Mouse (Mus musculus): Measurements from ENCODE around the gene Dtnb. TPM values are rescaled to one million over a fixed set of nuclear protein-coding genes. Genes with fewer than 3 reads are reported as not detected.
A peak's percentile ranks its signal among the peaks of the same experiment; 100 is the strongest.

Gene Dtnb
- total RNA-seq, 2 experiments from 2014 or later: 9.1 to 28.5 TPM

GRCm38 (mm10) chr12:3724822-3725370, 152.7 kb downstream of the Dtnb start:
- no peak for ATAC-seq (ENCODE audit: poor library complexity, severe bottlenecking)

DNA sequence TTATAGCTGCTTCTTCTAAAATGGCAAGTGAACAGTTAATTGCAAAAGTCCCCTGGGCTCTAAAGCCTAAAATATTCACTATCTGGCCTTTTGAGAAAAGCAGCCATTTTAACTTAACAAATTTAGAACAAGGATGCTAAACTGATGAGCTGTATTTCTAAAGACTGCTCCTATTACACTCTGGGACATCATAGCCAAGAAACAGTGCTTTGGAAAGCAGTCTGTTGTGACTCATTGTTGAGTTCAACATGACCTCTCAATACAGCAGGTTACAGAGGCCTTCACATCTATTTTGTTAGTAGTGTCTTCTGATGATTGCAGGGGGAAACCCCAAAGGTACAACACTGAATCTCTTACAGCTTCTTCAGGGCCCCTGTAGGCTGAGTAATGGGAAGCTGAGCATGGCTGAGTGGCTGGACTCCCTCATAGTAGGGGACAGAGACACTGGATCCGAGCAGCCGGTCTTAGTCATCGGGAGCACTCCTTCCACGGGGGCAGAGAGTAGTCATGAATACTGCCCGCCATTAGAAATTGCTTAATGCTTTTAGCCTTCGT, 157.4 kb downstream of the Dtnb start:
- no peak for ATAC-seq (ENCODE audit: poor library complexity, severe bottlenecking)

DNA sequence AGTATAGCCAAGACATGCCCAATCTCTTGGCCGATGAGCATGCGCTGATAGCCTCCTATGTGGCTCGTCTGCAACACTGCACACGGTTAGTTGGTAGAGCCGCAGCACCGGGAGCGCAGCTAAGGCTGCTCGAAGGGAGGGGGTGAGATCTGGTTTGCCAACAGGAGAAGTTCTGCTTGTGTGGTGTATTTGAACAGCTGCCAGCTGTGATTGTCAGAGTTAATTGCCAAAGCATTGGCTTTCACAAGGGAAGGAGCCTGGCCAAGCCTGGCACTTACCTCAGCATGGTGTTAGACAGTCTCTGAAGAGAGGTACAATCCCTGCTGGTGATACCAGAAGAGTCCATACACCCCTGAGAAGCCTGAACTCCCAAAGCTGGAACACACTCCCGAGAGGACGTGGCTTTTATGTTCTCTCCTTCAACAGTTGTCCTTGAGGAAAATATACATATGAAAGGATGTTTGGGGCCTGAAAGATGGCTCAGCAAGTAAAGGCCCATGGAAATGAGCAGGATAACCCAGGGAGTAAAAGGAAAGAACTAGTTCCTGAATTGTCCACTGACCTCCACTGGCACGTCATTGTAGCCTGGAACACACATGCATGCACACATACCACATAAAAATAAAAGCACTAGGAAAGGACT, 160.6 kb downstream of the Dtnb start:
- peak; percentile 62 for ATAC-seq (ENCODE audit: poor library complexity, severe bottlenecking)

- ATAC-seq (ENCODE audit: poor library complexity, severe bottlenecking): no peak
These were observed 161.1 kb downstream of the Dtnb start for GRCm38 (mm10) chr12:3733328-3733727.

DNA sequence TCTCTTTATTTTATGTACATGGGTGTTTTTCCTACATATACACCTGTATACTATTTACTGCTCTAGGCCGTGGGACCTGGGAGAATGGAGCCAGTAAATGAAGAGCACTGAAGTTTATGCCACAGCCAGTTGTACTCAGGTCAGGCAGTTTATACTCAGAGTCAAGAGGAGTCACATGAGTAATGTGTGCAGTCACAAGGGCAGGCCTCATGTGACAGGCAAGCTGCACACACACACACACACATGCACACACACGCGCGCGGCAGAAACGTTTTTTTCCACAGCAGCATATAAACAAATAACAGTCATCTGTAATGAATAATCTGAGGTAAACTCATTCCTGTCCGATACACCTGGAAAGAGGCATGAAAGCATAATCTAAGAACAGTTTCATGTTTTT, 164.8 kb downstream of the Dtnb start:
- ATAC-seq (ENCODE audit: poor library complexity, severe bottlenecking): no peak

DNA sequence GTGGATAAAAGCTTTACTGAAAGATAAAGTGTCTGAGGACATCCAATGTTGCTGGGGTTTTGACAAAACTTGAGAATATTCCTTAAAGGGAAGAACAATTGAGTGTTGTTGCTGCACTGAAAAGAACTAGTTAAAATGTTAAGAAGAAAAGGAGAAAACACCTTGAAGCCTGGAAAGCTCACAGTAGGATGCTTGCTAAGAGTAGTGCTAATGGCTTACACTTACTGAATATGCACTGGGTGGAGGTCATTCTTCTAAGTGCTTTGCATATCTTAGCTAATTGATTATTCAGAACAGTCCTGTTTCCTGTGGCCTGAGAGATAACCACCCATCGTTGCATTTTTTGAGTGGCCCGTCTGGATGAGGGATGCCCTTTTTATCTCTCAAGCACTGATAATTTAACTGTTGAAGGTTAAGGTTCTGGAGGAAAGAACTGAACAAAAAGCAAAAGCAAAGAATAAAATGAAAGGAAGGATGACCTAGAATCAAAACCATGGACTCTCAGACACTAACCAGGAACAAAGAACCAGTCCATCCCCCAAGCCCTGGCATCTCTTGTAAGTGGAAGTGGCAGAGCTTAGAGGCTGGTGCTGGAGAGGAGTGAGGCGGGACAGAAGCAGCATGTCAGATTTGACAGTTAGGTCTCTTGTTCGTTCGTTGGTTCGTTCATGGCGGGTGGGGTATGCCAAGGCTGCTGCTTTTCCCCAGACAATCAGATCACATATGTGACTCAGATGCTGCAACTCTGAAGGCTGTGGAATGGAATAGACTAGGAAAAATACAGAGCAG, 166.8 kb downstream of the Dtnb start:
- ATAC-seq (ENCODE audit: poor library complexity, severe bottlenecking): no peak

DNA sequence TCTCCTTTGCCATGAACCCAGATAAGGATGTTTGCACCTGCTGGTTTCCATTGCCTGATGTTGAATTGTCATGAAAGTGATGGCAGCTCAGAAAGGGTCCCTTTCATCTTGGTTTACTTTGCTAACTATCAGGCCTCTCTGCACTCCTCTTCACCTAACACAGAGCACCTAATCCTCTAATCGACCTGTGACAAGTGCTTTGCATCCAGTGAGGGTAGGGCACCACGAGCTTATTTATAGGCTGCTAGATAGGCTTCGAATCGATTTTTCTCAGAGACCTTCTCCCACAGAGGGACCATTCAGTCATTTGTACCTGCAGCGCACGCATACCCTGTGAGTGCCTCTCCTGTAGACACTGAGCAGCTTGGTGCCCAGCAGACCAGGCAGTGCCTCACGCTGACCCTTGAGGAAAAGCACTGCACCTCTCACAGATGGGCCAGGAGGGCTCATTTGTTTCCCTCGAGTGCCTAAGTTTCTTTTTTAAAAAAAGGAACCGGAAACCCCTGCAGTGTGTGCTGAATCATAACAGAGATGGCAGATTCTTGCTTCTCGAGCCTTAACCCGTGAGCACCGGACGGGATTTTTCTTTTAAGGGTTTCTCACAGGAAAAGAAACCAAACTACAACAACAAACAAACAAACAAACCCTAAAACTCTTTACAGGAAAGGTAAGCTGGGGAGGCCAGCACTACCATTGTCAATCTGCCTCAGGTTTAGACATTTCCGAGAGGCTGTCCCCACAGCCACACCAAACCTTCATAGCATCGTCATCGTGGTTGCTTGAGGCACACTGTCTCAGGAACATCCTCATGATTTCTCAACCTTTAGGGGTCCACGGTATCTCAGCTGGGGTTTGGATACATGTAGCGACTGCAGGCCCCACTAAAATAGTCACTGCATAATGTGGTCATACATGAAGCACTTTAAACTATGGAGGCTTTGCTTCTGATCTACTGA, 167.8 kb downstream of the Dtnb start:
- peak; percentile 88 for ATAC-seq (ENCODE audit: poor library complexity, severe bottlenecking)

DNA sequence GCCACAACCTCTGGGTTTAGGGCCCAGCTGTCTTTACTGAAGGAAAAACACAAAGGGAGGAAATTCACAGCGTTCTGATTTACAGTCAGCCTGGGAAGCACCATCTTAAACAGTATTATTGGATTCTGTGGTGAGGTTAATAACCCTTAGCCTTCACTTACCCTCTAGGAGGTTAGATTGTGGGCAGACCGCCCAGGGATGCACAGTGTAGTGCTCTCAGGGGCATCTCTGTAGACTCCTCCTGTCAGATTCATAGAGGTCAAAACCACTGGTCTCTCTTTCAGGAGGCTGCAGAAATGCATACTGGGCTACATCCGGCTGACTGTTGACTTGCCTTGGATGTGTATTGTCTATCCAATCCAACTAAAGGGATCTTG, 168.5 kb downstream of the Dtnb start:
- no peak for ATAC-seq (ENCODE audit: poor library complexity, severe bottlenecking)

DNA sequence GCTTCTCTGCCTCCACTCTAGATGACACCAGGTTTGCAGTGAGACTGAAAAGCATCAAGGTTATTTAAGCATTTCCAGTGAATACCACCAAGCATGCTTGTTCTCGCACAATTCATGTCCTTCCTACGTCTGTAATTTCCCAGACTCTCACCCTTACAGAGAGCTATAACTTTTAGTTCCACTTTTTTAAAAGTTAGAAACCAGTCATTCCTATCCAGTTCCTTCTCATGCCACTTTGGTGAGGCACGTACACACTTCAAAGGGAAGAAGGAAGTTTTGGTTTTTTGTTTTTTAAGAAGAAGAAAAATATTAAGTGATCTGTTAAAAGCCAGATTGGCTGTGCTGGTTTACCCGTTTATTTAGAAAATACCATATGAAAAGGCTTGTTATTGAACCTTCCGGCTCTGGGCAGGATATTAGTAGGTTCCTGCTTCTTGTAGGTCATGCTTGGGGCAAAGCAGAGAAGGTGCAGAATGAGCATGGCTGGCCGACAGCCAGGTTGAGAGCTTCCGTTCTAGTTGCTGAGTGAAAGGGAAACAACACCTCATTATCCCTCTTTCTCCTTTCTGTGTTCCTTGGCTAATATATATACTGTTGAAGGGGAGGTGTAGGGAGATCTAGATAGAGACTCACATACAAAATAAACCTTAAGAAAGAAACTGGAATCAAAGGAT, 173.4 kb downstream of the Dtnb start:
- ATAC-seq (ENCODE audit: poor library complexity, severe bottlenecking): peak; percentile 77

DNA sequence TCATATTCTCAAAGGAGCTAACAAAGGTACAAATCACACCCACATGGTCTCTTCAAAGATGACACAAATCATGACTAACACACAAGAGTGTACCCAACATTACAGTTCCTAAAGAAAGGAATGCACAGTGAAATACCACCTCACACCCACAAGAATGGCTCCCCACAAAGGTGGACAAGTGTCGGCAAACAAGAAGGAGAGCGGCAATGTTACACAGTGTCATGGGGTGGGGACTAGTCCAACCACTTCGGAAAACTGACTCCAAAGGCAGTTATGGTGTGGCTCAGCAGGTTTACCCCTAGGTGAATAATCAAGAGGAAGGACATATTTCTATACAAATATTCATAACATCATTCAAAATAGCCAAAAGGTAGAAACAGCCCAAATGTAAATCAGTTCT, 174.2 kb downstream of the Dtnb start:
- ATAC-seq (ENCODE audit: poor library complexity, severe bottlenecking): no peak

GRCm38 (mm10) chr12:3747583-3747982, 175.4 kb downstream of the Dtnb start:
- ATAC-seq (ENCODE audit: poor library complexity, severe bottlenecking): no peak

DNA sequence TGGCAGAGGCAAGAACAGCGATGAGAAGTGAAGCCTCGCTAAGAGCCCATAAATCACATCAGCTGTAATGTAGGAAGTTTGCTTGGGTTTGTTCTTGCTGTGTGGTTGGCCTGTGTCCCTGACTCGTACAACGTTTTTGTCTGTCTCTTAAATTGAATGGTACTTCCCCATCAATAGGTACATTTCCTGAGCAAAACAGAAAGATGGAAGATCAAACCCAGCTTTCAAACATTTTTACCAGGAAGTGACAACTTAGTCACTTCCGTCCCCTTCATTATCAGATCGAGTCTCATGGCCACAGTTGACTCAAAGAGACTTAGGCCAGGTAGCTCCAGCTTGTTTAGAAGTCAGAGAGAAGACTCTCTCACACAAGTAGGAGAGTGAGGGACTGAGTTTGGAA, 183.3 kb downstream of the Dtnb start:
- ATAC-seq (ENCODE audit: poor library complexity, severe bottlenecking): no peak

- no peak for ATAC-seq (ENCODE audit: poor library complexity, severe bottlenecking)
These were observed 184.0 kb downstream of the Dtnb start for GRCm38 (mm10) chr12:3756216-3756615.

DNA sequence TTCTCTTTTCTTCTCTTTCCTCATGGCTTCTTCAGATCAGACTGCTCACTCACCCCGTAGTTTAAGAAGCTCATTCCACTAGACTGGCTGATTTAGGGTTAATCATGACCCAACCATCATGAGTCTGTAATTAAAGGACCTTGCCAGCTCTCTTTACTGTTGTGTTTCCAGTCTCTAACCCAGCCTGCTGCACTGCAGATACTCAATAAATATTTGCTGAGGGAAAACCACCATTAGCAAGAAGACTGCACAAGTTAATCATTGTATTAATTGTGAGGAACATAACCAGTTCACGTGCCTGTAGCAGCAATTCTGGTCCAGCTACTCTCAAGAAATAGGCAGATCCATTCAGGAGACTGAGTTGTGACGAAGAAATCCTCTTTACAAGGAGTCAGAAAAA, 185.9 kb downstream of the Dtnb start:
- no peak for ATAC-seq (ENCODE audit: poor library complexity, severe bottlenecking)

DNA sequence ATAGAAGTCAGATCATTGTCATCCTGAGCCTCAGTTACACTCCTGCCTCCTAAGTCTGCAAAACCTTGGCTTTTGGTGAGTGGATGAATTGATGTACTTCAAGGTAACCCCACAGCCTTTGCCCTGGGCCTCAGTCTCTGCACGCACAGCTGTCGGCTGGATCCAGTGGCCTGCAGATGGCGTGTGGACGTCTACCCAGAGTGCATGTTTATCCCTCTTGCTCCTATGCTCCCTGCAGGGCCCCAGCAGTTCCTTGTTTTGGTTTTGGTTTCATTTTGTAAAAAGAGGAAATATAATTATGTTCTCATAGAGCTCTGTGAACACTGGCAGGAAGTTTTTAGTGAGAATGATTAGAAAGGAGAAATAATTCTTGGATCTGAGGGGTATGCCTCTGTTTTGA, 187.2 kb downstream of the Dtnb start:
- ATAC-seq (ENCODE audit: poor library complexity, severe bottlenecking): peak; percentile 99

- no peak for ATAC-seq (ENCODE audit: poor library complexity, severe bottlenecking)
These were observed 188.9 kb downstream of the Dtnb start for GRCm38 (mm10) chr12:3760876-3761590.

DNA sequence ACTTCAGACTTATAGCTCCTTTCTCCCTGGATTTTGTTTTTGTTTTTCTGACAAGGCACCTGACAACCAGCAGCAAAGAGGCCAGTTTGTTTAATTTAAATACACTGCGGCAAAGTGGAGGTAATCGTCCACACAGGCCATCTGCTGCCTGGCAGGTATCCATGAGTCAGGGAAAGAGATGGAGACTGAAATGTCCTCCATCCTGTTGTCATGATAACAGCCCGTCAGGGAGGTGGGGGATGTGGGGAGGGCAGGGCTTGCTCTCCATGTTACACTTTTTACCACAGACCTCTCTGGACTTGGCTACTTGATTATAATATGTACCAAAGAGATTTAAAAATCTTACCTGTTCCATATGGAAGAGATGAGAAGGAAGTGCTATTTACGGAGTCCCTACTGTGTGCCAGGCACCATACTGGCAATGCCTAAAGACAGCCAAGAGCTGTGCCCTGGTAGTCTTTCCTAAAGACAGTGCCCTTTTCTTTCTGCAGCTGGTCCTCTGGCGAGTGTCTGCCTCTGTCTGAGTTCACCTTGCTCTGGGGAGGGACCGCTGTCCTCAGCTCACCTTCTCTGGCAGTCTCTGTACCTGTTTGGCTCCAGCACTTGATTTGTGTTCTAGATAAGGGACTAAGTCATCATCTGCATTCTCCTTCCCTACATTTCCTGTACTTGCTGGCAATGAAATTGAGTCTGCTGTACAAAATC, 189.6 kb downstream of the Dtnb start:
- ATAC-seq (ENCODE audit: poor library complexity, severe bottlenecking): no peak

- no peak for ATAC-seq (ENCODE audit: poor library complexity, severe bottlenecking)
These were observed 192.1 kb downstream of the Dtnb start for GRCm38 (mm10) chr12:3764191-3764804.

- ATAC-seq (ENCODE audit: poor library complexity, severe bottlenecking): no peak
These were observed 195.2 kb downstream of the Dtnb start for GRCm38 (mm10) chr12:3767360-3767759.

All from megakaryocyte, adult 5-6 weeks (primary cell).